Mouse (Mus musculus): ENCODE data around the gene Ptprd.

- TF ChIP-seq CTCF (IDR thresholded peaks at IDR 0.05; ENCODE audit: low read depth) (no peak), EP300 (optimal IDR thresholded peaks at IDR 0.05) (no peak)
Observed at GRCm38 (mm10) chr4:76583025-76583424, 1628.7 kb downstream of the Ptprd start.

Measured in stomach, postnatal 0 days (tissue).